Mouse (Mus musculus) embryonic stem cell, embryonic (primary cell): ENCODE results near the gene Snrnp27.

Experiments
- CTCF ChIA-PET, 4 experiments: fragments of 300-600 bp in 2 of 4; fragments of 350-600 bp in 2 of 4; sonication (Branson Sonifier 250); formaldehyde crosslinking; loops; one replicate each; lab custom pipeline; 2022; ENCODE audit warnings: inconsistent platforms in 2 of 4; lab: Charles Lee
- POLR2A ChIA-PET, 4 experiments: fragments of 300-600 bp in 2 of 4; fragments of 350-600 bp in 2 of 4; sonication (Branson Sonifier 250); formaldehyde crosslinking; loops; one replicate each; lab custom pipeline; 2022; ENCODE audit warnings: antibody characterized with exemption in 4 of 4, inconsistent platforms in 1 of 4; lab: Charles Lee

The Snrnp27 gene

DNA sequence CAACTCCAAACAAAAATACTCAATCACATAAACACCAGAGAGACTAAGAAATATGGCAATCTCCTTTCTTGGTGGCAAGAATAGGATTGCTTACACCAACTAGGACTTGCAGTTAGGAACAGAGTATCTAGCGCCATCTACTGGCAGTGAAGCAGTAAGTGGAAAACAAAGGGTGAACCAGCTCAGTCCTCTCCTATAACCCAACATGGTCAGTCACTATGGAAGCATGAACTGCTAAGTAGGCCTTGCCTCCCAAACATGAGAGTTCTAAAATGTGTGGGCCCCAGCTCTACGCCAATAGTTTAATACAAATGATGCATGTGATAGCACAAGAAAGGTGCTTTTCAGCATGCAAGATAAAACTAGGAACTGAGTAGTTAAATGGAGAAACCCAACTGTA, 13.4 kb downstream of the Snrnp27 start:
- POLR2A ChIA-PET, result interaction anchor here in 2 of 4 experiments (0.5 to 1.8 kb wide), 17 partner anchors 11 to 232 kb away, joined by 3 to 12 read pairs (median 4); partner anchors contain the start of gene Snrnp27 (in 2 of the 2)
- CTCF ChIA-PET, result interaction anchor here (0.6 to 2.4 kb wide), 40 partner anchors 11 to 306 kb away, joined by 3 to 13 read pairs (median 4); partner anchors contain the start of genes Snrnp27 (in 2 of the 4), Fam136a (in 1 of the 4) and Snrpg (in 1 of the 4)

DNA sequence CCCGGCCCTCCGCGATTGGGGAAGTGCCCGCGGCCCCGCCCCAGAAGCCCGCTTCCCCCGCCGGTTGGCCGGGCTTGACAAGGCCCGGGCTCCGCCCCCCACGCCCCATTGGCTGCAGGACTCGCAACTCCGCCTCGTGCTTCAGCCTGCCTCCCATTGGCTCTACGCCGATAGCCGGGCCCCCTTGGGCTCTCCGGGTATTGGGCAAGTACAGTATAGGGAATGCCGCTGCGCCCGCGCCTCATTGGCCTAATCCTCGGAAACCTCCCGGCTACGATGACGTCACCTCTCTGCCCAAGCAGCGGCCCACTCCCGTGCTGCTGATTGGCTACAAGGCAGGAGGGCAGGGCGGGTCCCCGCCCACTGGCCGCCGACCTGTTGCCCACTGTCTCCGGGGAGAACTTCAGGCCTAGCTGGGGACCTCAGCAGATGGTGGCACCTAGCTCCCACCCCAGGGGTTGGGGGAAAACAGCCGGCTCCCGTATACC, 15.0 kb downstream of the Snrnp27 start:
- ChIA-PET CTCF (interaction anchor here in 3 of 4 experiments (0.6 to 1.4 kb wide), 10 partner anchors 70 to 182 kb away, joined by 3 to 8 read pairs (median 4); no protein-coding TSS in a partner anchor), POLR2A (interaction anchor here in 3 of 4 experiments (0.6 to 2.3 kb wide), 31 partner anchors 10 to 268 kb away, joined by 3 to 12 read pairs (median 4); partner anchors contain the start of genes Gmcl1 (in 1 of the 3) and Snrnp27 (in 1 of the 3))

DNA sequence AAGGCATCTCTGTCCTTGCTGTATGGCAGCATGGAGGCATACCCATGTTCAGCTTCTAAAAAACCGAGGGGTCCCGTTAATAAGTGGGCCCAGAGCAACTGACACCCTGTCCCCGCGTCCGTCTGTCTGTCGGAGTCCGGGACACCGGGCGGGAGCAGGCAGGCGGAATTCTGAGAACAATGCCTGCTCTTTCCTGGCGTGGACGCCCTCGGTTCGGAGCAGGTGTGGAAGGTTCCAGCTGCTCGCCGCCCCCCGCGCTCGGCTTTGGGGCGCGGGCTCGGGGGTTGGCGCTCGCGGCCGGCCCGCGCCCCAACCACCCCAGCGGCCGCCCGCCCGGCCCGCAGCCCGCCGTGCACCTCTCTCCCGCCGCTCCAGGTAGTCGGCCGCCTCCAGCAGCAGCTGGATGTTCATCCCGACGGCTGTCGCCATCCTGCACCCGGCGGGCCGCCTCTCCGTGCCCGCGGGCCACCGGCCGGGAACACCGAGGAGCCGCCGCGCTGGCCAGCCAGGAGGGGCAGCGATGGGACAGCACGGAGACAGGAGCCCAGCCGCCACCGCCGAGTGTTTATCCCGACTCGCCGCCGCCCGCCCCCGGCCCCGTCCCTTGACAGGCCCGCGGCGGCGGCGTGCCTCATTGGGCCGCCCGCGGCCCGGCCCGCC, 15.6 kb downstream of the Snrnp27 start, which contains the start of gene Mxd1:
TSS of gene Mxd1 (minus strand) at position 582 of the 660 bp plus-strand sequence.
- ChIA-PET CTCF (interaction anchor here in 1 of 4 experiments (1.0 to 1.9 kb wide), 7 partner anchors 70 to 134 kb away, joined by 3 to 8 read pairs (median 5); no protein-coding TSS in a partner anchor), POLR2A (interaction anchor here in 3 of 4 experiments (0.6 to 2.3 kb wide), 29 partner anchors 9 to 343 kb away, joined by 3 to 12 read pairs (median 3); partner anchors contain the start of genes Gmcl1 (in 1 of the 3) and Snrnp27 (in 1 of the 3))

DNA sequence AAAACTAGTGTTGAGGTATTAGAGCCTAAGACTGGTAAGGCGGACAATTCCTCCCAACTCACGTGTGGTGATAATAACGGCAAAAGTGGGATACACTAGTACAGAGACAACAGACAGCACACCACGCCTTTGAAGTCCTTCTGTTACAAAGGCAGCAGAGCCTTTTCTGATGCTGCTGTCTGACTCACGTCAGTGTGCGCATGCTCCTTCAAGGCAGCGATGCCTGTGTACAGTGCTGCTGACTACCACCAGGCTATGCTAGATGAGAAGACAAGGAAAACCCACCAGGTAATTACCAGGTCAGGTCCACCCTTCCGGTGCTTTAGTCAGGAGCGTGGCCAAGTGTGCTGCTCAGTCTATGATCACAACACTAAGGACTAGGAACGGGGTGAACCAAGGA, 17.3 kb downstream of the Snrnp27 start:
- CTCF ChIA-PET, result interaction anchor here in 1 of 4 experiments (0.6 to 1.9 kb wide), 3 partner anchors 73 to 281 kb away, joined by 3 to 5 read pairs (median 3); no protein-coding TSS in a partner anchor

DNA sequence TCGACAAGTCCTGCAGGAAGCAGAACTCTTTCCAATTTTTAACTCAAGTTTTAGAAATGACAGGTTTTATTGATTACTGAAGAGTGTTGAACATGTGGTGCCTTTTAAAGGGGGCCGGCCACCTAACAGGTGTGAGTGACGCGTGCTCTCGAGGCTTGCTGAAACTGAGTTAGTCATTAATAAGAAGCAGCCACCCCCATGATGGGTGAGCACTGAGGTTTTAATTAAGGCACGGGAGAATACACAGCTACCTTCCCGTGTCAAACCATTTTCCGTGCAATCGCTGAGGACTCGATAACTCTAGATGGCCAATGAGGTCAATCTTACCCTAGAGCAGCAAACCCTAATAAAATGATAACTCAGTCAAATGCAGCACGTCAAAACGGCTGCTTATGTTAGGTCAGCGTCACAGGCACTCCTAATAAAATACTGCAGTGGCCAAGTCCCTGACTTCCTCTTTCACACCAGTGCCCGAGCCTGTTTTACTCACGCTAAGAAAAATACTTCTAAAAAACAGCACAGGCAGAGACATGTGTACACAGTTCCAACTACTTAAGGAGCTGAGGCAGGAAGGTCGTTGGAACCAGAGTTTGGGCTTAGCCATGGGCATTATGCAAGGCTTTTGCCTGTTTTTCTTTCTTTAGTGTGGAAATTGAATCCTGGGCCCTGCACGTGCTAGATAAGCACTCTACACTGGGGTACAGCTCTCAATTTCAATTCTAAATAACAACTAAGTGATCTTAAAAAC, 18.6 kb downstream of the Snrnp27 start:
- ChIA-PET CTCF (interaction anchor here in 2 of 4 experiments (0.6 to 1.6 kb wide), 2 partner anchors 67 to 169 kb away, joined by 5 to 9 read pairs; no protein-coding TSS in a partner anchor), POLR2A (interaction anchor here in 2 of 4 experiments (0.7 to 2.1 kb wide), 5 partner anchors 10 to 1213 kb away, joined by 3 to 7 read pairs (median 5); no protein-coding TSS in a partner anchor)

More for the DNA sequence above, 17.3 kb downstream of the Snrnp27 start:
- POLR2A ChIA-PET, result interaction anchor here in 3 of 4 experiments (0.5 to 2.2 kb wide), 7 partner anchors 10 to 281 kb away, joined by 3 to 7 read pairs (median 5); no protein-coding TSS in a partner anchor

DNA sequence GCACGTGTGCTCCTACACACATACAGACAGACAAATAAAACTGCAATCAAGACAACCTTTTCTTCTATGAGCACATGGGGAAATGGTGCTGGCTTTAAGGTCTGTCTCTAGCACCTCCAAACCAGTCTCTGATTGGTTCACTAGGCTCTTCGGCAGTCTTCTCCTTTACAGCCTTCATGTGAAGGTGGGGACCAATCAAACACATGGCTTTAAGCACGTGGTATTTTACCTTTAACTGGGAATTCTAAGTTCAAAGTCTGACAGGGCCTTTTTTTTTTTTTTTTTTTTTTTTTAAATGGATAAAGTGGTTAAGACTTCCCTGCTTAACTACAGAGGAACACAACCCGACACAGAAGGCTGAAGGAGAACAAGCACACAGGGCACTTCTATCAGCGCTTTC, 19.2 kb downstream of the Snrnp27 start:
- ChIA-PET POLR2A (interaction anchor here in 2 of 4 experiments (0.6 to 2.1 kb wide), 6 partner anchors 9 to 1213 kb away, joined by 3 to 7 read pairs (median 3); no protein-coding TSS in a partner anchor), CTCF (interaction anchor here in 1 of 4 experiments (1.6 kb wide), 1 partner anchor 66 kb away, joined by 5 read pairs; no protein-coding TSS in a partner anchor)

DNA sequence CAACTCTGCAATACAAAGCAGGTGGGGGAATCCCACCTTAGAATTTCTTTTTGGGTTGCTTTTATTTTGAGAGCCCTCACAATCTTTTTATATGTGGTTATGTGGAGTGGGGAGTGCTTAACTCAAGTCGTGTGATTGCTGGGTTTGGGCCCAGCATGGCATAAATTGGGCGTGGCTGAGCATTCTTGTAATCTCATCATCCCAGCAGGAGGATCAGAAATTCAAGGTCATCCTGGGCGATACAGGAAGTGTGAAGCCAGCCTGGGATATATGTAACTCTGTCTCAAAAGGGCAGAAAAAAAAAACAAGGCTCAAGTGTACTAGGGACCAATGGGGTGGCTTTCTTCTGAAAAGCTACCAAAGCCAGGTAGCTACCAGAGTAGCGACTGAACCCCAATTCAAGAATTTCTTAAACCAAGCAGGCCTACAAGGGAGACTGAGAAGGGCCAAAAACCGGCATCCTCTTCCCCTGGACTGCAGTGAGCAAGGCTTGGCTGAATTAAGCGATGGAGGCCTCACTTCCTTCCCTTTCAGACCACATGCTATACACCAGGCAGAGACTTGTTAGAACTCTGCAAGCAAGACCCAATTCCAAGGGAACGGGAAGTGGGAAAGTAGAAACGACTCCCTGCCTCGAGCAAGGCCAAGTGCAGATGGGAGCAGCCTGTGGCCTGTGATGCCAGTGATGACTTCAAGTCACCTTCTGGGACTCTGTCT, 24.0 kb downstream of the Snrnp27 start:
- ChIA-PET CTCF (interaction anchor here in 1 of 4 experiments (0.6 kb wide), 1 partner anchor 133 kb away, joined by 5 read pairs; the partner anchor contains the start of gene Anxa4), POLR2A (interaction anchor here in 1 of 4 experiments (0.8 kb wide), 1 partner anchor 1415 kb away, joined by 4 read pairs; no protein-coding TSS in a partner anchor)

DNA sequence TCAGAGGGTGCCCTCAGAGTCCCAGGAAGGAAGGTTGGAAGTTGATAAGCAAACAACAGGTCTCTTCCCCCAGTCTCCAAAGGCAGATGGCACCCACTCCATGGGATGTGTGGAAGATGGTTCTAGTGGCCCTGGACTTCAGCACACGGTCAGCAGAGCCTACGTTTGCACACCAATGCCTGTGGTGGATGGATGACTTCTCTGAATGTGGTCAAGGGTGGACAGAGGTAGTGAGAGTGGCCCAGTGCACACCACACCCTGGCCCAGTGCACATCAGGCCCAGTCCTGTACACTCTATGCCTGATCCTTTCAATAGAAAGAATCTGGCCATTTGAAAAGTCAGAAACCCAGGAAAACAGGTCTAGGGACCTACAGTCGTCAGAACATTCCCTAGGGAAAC, 25.8 kb downstream of the Snrnp27 start:
- ChIA-PET POLR2A (no interaction called here), CTCF (no interaction called here)

DNA sequence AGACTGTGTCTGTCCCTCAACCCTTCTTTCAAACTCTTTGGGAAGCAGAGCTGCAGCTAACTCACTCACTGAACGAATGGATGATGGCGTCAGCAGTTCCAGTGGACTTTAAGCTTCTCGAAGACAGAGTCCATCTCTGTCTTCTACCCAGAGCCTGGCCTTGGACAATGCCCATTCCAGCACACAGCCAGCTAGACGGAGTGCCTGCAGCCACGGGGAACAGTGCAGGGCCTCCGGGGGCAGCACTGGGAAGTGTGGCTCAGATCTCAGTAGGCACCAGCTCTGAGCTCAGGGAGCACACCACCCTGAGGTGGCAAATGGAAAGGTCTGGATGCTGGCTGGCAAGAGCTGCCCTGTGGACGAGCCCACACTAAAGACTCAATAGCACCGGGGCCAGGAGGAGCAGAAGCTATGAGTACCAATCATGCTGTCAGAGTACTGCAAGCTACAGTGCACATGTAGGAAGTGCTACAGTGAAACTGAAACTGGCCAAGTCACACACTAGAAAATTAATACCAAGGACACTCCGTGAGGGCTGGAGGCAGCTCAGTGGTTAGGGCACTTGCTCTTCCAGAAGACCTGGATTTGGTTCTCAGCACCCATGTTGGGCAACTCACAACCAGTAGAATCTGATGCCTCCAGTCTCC, 29.9 kb downstream of the Snrnp27 start:
- ChIA-PET POLR2A (interaction anchor here in 2 of 4 experiments (0.6 to 8.4 kb wide), 8 partner anchors 9 to 279 kb away, joined by 3 to 75 read pairs (median 4); no protein-coding TSS in a partner anchor), CTCF (interaction anchor here in 2 of 4 experiments (0.5 to 0.9 kb wide), 3 partner anchors 35 to 55 kb away, joined by 3 read pairs; no protein-coding TSS in a partner anchor)

DNA sequence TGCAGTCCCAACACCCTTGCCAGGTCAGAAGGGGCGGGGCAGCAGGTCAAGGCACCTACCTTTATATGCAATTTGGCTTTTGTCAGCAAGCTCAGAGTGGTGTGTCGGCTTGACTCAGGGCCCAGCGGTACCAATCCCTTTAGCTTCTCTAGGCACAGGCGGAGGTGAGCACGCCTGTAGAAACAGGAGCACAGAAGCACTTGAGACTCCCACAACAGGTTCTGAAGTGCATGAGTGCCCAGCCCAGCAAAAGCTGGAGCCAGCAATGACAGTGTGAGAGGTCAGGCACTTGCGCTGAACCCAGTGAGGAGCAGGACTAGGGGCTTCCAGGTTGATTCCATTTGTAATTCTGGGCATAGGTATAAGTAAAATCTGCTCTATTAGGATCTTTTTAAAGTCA, 31.3 kb downstream of the Snrnp27 start:
- CTCF ChIA-PET, result interaction anchor here in 1 of 4 experiments (1.9 kb wide), 1 partner anchor 18 kb away, joined by 7 read pairs; no protein-coding TSS in a partner anchor
- POLR2A ChIA-PET, result interaction anchor here in 2 of 4 experiments (0.6 to 8.4 kb wide), 5 partner anchors 11 to 1340 kb away, joined by 3 to 75 read pairs (median 4); no protein-coding TSS in a partner anchor

- ChIA-PET CTCF (interaction anchor here in 2 of 4 experiments (0.6 kb wide), 2 partner anchors 80 to 223 kb away, joined by 3 read pairs; no protein-coding TSS in a partner anchor), POLR2A (interaction anchor here in 2 of 4 experiments (0.8 to 2.0 kb wide), 3 partner anchors 10 to 207 kb away, joined by 3 to 6 read pairs (median 3); no protein-coding TSS in a partner anchor)
These were observed 38.2 kb downstream of the Snrnp27 start for GRCm38 (mm10) chr6:86646143-86646542.

DNA sequence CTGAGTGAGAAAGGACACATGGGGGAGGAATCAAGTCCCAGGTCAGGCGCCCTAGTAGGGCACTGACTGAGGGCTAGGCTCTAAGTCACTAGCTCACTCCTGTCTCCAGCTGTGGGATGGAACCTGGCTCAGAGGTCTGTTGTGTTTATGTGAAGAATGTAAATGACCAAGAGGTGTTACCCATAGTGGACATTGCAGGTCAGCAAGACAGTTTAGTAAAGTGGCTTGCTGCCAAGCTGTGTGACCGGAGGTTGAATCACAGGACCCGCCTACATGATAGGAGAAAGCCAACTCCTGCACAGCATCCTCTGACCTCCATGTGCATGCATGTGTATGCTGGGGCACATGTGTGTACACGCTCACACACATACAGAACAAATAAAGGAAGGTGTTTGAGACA, 38.8 kb downstream of the Snrnp27 start:
- ChIA-PET POLR2A (interaction anchor here in 2 of 4 experiments (0.8 to 2.0 kb wide), 5 partner anchors 10 to 206 kb away, joined by 3 to 6 read pairs (median 3); no protein-coding TSS in a partner anchor), CTCF (interaction anchor here in 2 of 4 experiments (0.5 to 1.1 kb wide), 2 partner anchors 47 to 1251 kb away, joined by 3 read pairs; no protein-coding TSS in a partner anchor)

DNA sequence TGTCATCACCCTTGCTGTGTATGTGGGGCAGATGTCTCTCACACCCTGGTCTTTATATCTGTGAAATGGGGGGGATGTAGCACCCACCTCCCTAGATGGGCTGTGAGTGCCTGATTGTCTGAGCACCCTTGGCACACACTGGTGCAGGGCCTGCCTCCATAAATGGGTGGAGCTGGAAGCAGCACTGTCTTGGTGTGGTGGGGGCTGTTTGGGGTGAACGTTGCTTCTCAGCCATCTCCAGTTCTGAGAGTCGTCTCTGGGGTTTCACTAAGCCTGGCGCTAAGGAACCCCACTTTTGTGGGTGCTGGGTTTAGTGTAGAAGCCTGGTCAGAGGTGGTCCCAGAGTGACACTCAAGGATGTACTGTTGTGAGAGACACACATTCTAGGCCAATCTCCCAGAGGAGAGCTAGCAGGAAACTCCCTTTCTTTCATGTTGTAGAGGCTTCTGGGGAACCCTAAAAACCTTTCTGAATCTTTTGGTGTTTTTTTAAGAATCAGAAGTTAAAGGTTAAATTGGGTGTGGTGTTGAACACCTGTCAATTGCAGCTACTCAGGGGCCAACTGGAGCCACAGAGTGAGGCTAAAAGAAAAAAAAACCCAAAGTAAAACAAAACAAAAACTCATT, 39.4 kb downstream of the Snrnp27 start:
- POLR2A ChIA-PET, result interaction anchor here in 2 of 4 experiments (0.7 to 2.0 kb wide), 7 partner anchors 11 to 66 kb away, joined by 3 to 6 read pairs (median 3); no protein-coding TSS in a partner anchor
- CTCF ChIA-PET, result interaction anchor here in 1 of 4 experiments (1.1 kb wide), 1 partner anchor 46 kb away, joined by 3 read pairs; no protein-coding TSS in a partner anchor

- CTCF ChIA-PET, result interaction anchor here in 3 of 4 experiments (0.7 to 1.7 kb wide), 6 partner anchors 29 to 100 kb away, joined by 3 to 10 read pairs (median 4); no protein-coding TSS in a partner anchor
These were observed 42.6 kb downstream of the Snrnp27 start for GRCm38 (mm10) chr6:86641716-86642115.

DNA sequence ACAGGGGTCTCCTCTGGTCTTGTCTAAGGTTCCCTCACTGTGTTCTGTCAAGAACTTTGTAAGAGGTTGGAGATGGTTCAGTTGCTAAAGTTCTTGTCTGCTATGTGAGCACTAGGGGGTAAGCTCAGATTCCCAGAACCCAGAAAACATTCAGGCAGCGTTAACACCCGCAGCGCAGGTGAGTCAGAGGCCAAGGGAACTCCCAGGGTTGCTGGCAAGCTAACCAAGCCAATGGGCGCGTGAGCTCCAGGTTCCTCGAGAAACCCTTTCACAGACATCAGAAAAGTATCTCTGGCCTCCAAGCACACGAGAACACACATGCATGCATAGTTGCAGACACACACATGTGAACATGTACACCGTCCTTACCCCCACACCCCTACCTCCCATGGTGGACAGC, 43.5 kb downstream of the Snrnp27 start:
- ChIA-PET POLR2A (interaction anchor here in 3 of 4 experiments (0.6 to 4.1 kb wide), 31 partner anchors 11 to 175 kb away, joined by 3 to 75 read pairs (median 5); partner anchors contain the start of gene Asprv1 (in 2 of the 3)), CTCF (interaction anchor here (0.6 to 1.7 kb wide), 4 partner anchors 42 to 61 kb away, joined by 3 to 10 read pairs (median 4); no protein-coding TSS in a partner anchor)

More at GRCm38 (mm10) chr6:86641716-86642115, 42.6 kb downstream of the Snrnp27 start:
- POLR2A ChIA-PET, result interaction anchor here in 3 of 4 experiments (0.6 to 4.1 kb wide), 62 partner anchors 8 to 1054 kb away, joined by 3 to 75 read pairs (median 5); partner anchors contain the start of genes Asprv1 (in 2 of the 3), Fam136a (in 1 of the 3), Mxd1 (in 1 of the 3) and Pcbp1 (in 1 of the 3)
